Mouse (Mus musculus): ENCODE measurements around the gene Mgat2. TPM values are rescaled to one million over a fixed set of nuclear protein-coding genes. Genes with fewer than 3 reads are reported as not detected.
"Not testable (repeated sequence)": the region's sequence is repeated elsewhere in the genome, so short reads cannot be mapped to it uniquely, and the experiment has no call there.

Mgat2 gene
- polyA plus RNA-seq, 1 experiment: 24.8 TPM

GRCm38 (mm10) chr12:69155923-69156322, 28.0 kb upstream of the Mgat2 start:
- no peak overlapping the region for H3K4me3 ChIP-seq (ENCODE audit: low read depth, low read length)
- H3K36me3 ChIP-seq (ENCODE audit: control insufficient read depth, insufficient read depth, low read length, poor library complexity, severe bottlenecking): peaks cover 26% of the 10 kb centered on the region
- TF ChIP-seq EP300 (IDR thresholded peaks at IDR 0.05; ENCODE audit: insufficient read depth, low read depth, low read length) (no peak), POLR2A (IDR thresholded peaks at IDR 0.05; ENCODE audit: insufficient read depth, low read length) (no peak), CTCF (IDR thresholded peaks at IDR 0.05; ENCODE audit: low read depth, low read length) (no peak)
- no peak overlapping the region for H3K27ac ChIP-seq (ENCODE audit: insufficient read depth, low read length)
- H3K4me1 ChIP-seq (ENCODE audit: control insufficient read depth, insufficient read depth, low read length): no peaks in the 10 kb centered on the region
- H3K9me3 ChIP-seq (replicated peaks; ENCODE audit: control insufficient read depth, insufficient read depth, low read length, poor library complexity, severe bottlenecking): no peaks in the 10 kb centered on the region
- no peak overlapping the region for H3K9ac ChIP-seq (ENCODE audit: low read depth, poor library complexity, severe bottlenecking)
- H3K27me3 ChIP-seq (ENCODE audit: control insufficient read depth, insufficient read depth, low read length, poor library complexity, severe bottlenecking): no peaks in the 10 kb centered on the region

GRCm38 (mm10) chr12:69156436-69156835, 27.5 kb upstream of the Mgat2 start:
- no peaks in the 10 kb centered on the region for H3K9me3 ChIP-seq (replicated peaks; ENCODE audit: control insufficient read depth, insufficient read depth, low read length, poor library complexity, severe bottlenecking)
- H3K36me3 ChIP-seq (ENCODE audit: control insufficient read depth, insufficient read depth, low read length, poor library complexity, severe bottlenecking): peaks cover 26% of the 10 kb centered on the region
- no peaks in the 10 kb centered on the region for H3K27me3 ChIP-seq (ENCODE audit: control insufficient read depth, insufficient read depth, low read length, poor library complexity, severe bottlenecking)
- TF ChIP-seq CTCF (IDR thresholded peaks at IDR 0.05; ENCODE audit: low read depth, low read length): no peak
- no peak for TF ChIP-seq POLR2A (IDR thresholded peaks at IDR 0.05; ENCODE audit: insufficient read depth, low read length)
- H3K4me1 ChIP-seq (ENCODE audit: control insufficient read depth, insufficient read depth, low read length): no peaks in the 10 kb centered on the region
- no peak overlapping the region for H3K4me3 ChIP-seq (ENCODE audit: low read depth, low read length)
- H3K9ac ChIP-seq (ENCODE audit: low read depth, poor library complexity, severe bottlenecking): no peak overlapping the region
- H3K27ac ChIP-seq (ENCODE audit: insufficient read depth, low read length): no peak overlapping the region

- TF ChIP-seq CTCF (IDR thresholded peaks at IDR 0.05; ENCODE audit: low read depth, low read length) (no peak), EP300 (IDR thresholded peaks at IDR 0.05; ENCODE audit: insufficient read depth, low read depth, low read length) (no peak), POLR2A (IDR thresholded peaks at IDR 0.05; ENCODE audit: insufficient read depth, low read length) (no peak)
- Histone ChIP-seq H3K4me1 (ENCODE audit: control insufficient read depth, insufficient read depth, low read length) (no peaks in the 10 kb centered on the region), H3K9me3 (replicated peaks; ENCODE audit: control insufficient read depth, insufficient read depth, low read length, poor library complexity, severe bottlenecking) (no peaks in the 10 kb centered on the region), H3K4me3 (ENCODE audit: low read depth, low read length) (no peak overlapping the region), H3K27ac (ENCODE audit: insufficient read depth, low read length) (peak overlapping the region; percentile 29; the same call in 1 of the 2 replicates), H3K9ac (ENCODE audit: low read depth, poor library complexity, severe bottlenecking) (peak overlapping the region; percentile 97), H3K36me3 (ENCODE audit: control insufficient read depth, insufficient read depth, low read length, poor library complexity, severe bottlenecking) (peaks cover 26% of the 10 kb centered on the region), H3K27me3 (ENCODE audit: control insufficient read depth, insufficient read depth, low read length, poor library complexity, severe bottlenecking) (no peaks in the 10 kb centered on the region)
These were observed 26.9 kb upstream of the Mgat2 start for GRCm38 (mm10) chr12:69157107-69157506.

- no peaks in the 10 kb centered on the region for H3K4me1 ChIP-seq (ENCODE audit: control insufficient read depth, insufficient read depth, low read length)
- peak overlapping the region; percentile 99 for H3K4me3 ChIP-seq (ENCODE audit: low read depth, low read length)
- H3K27ac ChIP-seq (ENCODE audit: insufficient read depth, low read length): peak overlapping the region; percentile 62
- TF ChIP-seq POLR2A (IDR thresholded peaks at IDR 0.05; ENCODE audit: insufficient read depth, low read length) (no peak), EP300 (IDR thresholded peaks at IDR 0.05; ENCODE audit: insufficient read depth, low read depth, low read length) (no peak), CTCF (IDR thresholded peaks at IDR 0.05; ENCODE audit: low read depth, low read length) (no peak)
- no peaks in the 10 kb centered on the region for H3K9me3 ChIP-seq (replicated peaks; ENCODE audit: control insufficient read depth, insufficient read depth, low read length, poor library complexity, severe bottlenecking)
- H3K36me3 ChIP-seq (ENCODE audit: control insufficient read depth, insufficient read depth, low read length, poor library complexity, severe bottlenecking): peaks cover 26% of the 10 kb centered on the region
- H3K27me3 ChIP-seq (ENCODE audit: control insufficient read depth, insufficient read depth, low read length, poor library complexity, severe bottlenecking): no peaks in the 10 kb centered on the region
- H3K9ac ChIP-seq (ENCODE audit: low read depth, poor library complexity, severe bottlenecking): peak overlapping the region; percentile 97
These were observed 25.6 kb upstream of the Mgat2 start for GRCm38 (mm10) chr12:69158366-69158764.

- peaks cover 26% of the 10 kb centered on the region for H3K36me3 ChIP-seq (ENCODE audit: control insufficient read depth, insufficient read depth, low read length, poor library complexity, severe bottlenecking)
- H3K9ac ChIP-seq (ENCODE audit: low read depth, poor library complexity, severe bottlenecking): peak within 1 kb of the TSS; percentile 97
- H3K27me3 ChIP-seq (ENCODE audit: control insufficient read depth, insufficient read depth, low read length, poor library complexity, severe bottlenecking); H3K4me1 ChIP-seq (ENCODE audit: control insufficient read depth, insufficient read depth, low read length); H3K9me3 ChIP-seq (replicated peaks; ENCODE audit: control insufficient read depth, insufficient read depth, low read length, poor library complexity, severe bottlenecking): not testable (repeated sequence)
- peak within 1 kb of the TSS; percentile 99 for H3K4me3 ChIP-seq (ENCODE audit: low read depth, low read length)
- H3K27ac ChIP-seq (ENCODE audit: insufficient read depth, low read length): peak within 1 kb of the TSS; percentile 62
These were observed 25.0 kb upstream of the Mgat2 start, which contains the start of gene Rps29 for GRCm38 (mm10) chr12:69158765-69159577. Rps29 (minus strand) TSS chr12:69159186.

GRCm38 (mm10) chr12:69159578-69159940, 24.4 kb upstream of the Mgat2 start:
- no peaks in the 10 kb centered on the region for H3K9me3 ChIP-seq (replicated peaks; ENCODE audit: control insufficient read depth, insufficient read depth, low read length, poor library complexity, severe bottlenecking)
- H3K4me3 ChIP-seq (ENCODE audit: low read depth, low read length): no peak overlapping the region; the same call in 1 of the 2 replicates
- no peaks in the 10 kb centered on the region for H3K27me3 ChIP-seq (ENCODE audit: control insufficient read depth, insufficient read depth, low read length, poor library complexity, severe bottlenecking)
- no peak overlapping the region; the same call in 1 of the 2 replicates for H3K27ac ChIP-seq (ENCODE audit: insufficient read depth, low read length)
- peaks cover 26% of the 10 kb centered on the region for H3K36me3 ChIP-seq (ENCODE audit: control insufficient read depth, insufficient read depth, low read length, poor library complexity, severe bottlenecking)
- no peak overlapping the region for H3K9ac ChIP-seq (ENCODE audit: low read depth, poor library complexity, severe bottlenecking)
- TF ChIP-seq EP300 (IDR thresholded peaks at IDR 0.05; ENCODE audit: insufficient read depth, low read depth, low read length): no peak
- TF ChIP-seq CTCF (IDR thresholded peaks at IDR 0.05; ENCODE audit: low read depth, low read length): no peak
- no peak for TF ChIP-seq POLR2A (IDR thresholded peaks at IDR 0.05; ENCODE audit: insufficient read depth, low read length)
- no peaks in the 10 kb centered on the region for H3K4me1 ChIP-seq (ENCODE audit: control insufficient read depth, insufficient read depth, low read length)

GRCm38 (mm10) chr12:69160677-69161076, 23.3 kb upstream of the Mgat2 start:
- not testable (repeated sequence) for H3K9me3 ChIP-seq (replicated peaks; ENCODE audit: control insufficient read depth, insufficient read depth, low read length, poor library complexity, severe bottlenecking)

GRCm38 (mm10) chr12:69163586-69163985, 20.4 kb upstream of the Mgat2 start:
- H3K4me1 ChIP-seq (ENCODE audit: control insufficient read depth, insufficient read depth, low read length); H3K9ac ChIP-seq (ENCODE audit: low read depth, poor library complexity, severe bottlenecking); H3K27me3 ChIP-seq (ENCODE audit: control insufficient read depth, insufficient read depth, low read length, poor library complexity, severe bottlenecking); H3K27ac ChIP-seq (ENCODE audit: insufficient read depth, low read length); H3K9me3 ChIP-seq (replicated peaks; ENCODE audit: control insufficient read depth, insufficient read depth, low read length, poor library complexity, severe bottlenecking); H3K36me3 ChIP-seq (ENCODE audit: control insufficient read depth, insufficient read depth, low read length, poor library complexity, severe bottlenecking); H3K4me3 ChIP-seq (ENCODE audit: low read depth, low read length): not testable (repeated sequence)

More at GRCm38 (mm10) chr12:69160677-69161076, 23.3 kb upstream of the Mgat2 start:
- H3K27ac ChIP-seq (ENCODE audit: insufficient read depth, low read length); H3K27me3 ChIP-seq (ENCODE audit: control insufficient read depth, insufficient read depth, low read length, poor library complexity, severe bottlenecking); H3K4me1 ChIP-seq (ENCODE audit: control insufficient read depth, insufficient read depth, low read length); H3K9ac ChIP-seq (ENCODE audit: low read depth, poor library complexity, severe bottlenecking); H3K4me3 ChIP-seq (ENCODE audit: low read depth, low read length): not testable (repeated sequence)
- peaks cover 26% of the 10 kb centered on the region for H3K36me3 ChIP-seq (ENCODE audit: control insufficient read depth, insufficient read depth, low read length, poor library complexity, severe bottlenecking)
